Mouse (Mus musculus): Measurements from ENCODE around the gene Lasp1.
"Not testable (repeated sequence)": the region's sequence is repeated elsewhere in the genome, so short reads cannot be mapped to it uniquely, and the experiment has no call there.

The Lasp1 gene

GRCm38 (mm10) chr11:97798782-97799145 lies at the start of gene Lasp1:
Gene Lasp1, plus strand, starts transcription at chr11:97799000.
- DNase-seq, result peak; percentile 92

GRCm38 (mm10) chr11:97753277-97753676 lies 45.5 kb upstream of the Lasp1 start:
- DNase-seq, result no peak

- no peak for DNase-seq
Measured at GRCm38 (mm10) chr11:97758125-97758524, 40.7 kb upstream of the Lasp1 start.

- no peak for DNase-seq
Measured at GRCm38 (mm10) chr11:97758942-97759341, 39.9 kb upstream of the Lasp1 start.

- DNase-seq, result no peak
Measured at GRCm38 (mm10) chr11:97761638-97762037, 37.2 kb upstream of the Lasp1 start.

- peak; percentile 95 for DNase-seq
Measured at GRCm38 (mm10) chr11:97766154-97766881, 32.5 kb upstream of the Lasp1 start, which contains the start of gene Cwc25. Gene Cwc25, minus strand, starts transcription at chr11:97766556.

- DNase-seq, result no peak
Measured at GRCm38 (mm10) chr11:97769704-97770103, 29.1 kb upstream of the Lasp1 start.

GRCm38 (mm10) chr11:97771410-97771809 lies 27.4 kb upstream of the Lasp1 start:
- DNase-seq, result no peak

- DNase-seq, result no peak
Measured at GRCm38 (mm10) chr11:97775186-97775585, 23.6 kb upstream of the Lasp1 start.

GRCm38 (mm10) chr11:97775808-97776496 lies 22.8 kb upstream of the Lasp1 start, which contains the start of gene 1700001P01Rik:
Gene 1700001P01Rik, minus strand, starts transcription at chr11:97775918.
- DNase-seq, result no peak

GRCm38 (mm10) chr11:97776497-97777128 lies 22.2 kb upstream of the Lasp1 start:
- DNase-seq, result no peak

- no peak for DNase-seq
Measured at GRCm38 (mm10) chr11:97777129-97777529, 21.7 kb upstream of the Lasp1 start.

- DNase-seq, result no peak
Measured at GRCm38 (mm10) chr11:97778918-97779317, 19.9 kb upstream of the Lasp1 start.

GRCm38 (mm10) chr11:97779968-97780701 lies 18.7 kb upstream of the Lasp1 start:
- DNase-seq, result no peak

- no peak for DNase-seq
Measured at GRCm38 (mm10) chr11:97781478-97781831, 17.3 kb upstream of the Lasp1 start.

GRCm38 (mm10) chr11:97781832-97782563 lies 16.8 kb upstream of the Lasp1 start, which contains the start of gene Rpl23:
Gene Rpl23, minus strand, starts transcription at chr11:97782437.
- DNase-seq, result peak; percentile 99

GRCm38 (mm10) chr11:97782564-97782895 lies 16.3 kb upstream of the Lasp1 start:
- DNase-seq, result no peak

- DNase-seq, result no peak
Measured at GRCm38 (mm10) chr11:97787961-97788360, 10.8 kb upstream of the Lasp1 start.

GRCm38 (mm10) chr11:97789727-97790126 lies 9.1 kb upstream of the Lasp1 start:
- no peak for DNase-seq

- DNase-seq, result not testable (repeated sequence)
Measured at GRCm38 (mm10) chr11:97790778-97791438, 7.9 kb upstream of the Lasp1 start.

- peak; percentile 54 for DNase-seq
Measured at GRCm38 (mm10) chr11:97793165-97793564, 5.6 kb upstream of the Lasp1 start.

GRCm38 (mm10) chr11:97796910-97797309 lies 1.9 kb upstream of the Lasp1 start:
- peak; percentile 81 for DNase-seq

Data from cerebellum, adult 9-11 months (tissue).